Mouse (Mus musculus) heart, postnatal 36 days (tissue): ENCODE data around the gene Mplkip. TPM values are rescaled to one million over a fixed set of nuclear protein-coding genes. Genes with fewer than 3 reads are reported as not detected.

Experiments used
- DNase-seq, 2 experiments: peaks; one replicate each; pipeline ENCODE4 v3.0.0; 2021 to 2022
- intact Hi-C: fragments of 180-260 bp; cut with DNase I; formaldehyde crosslinking; loops from one replicate; pipeline ENCODE4 v1.15.1; 2025
- total RNA-seq, 2 experiments: library from RNA; stranded (reverse); gene quantifications; 2 replicates each; pipeline ENCODE4 v1.2.3; 2021

The Mplkip gene
- 1 to 10 TPM; 5.7 TPM for total RNA-seq

GRCm38 (mm10) chr13:17694911-17695699, at the start of gene Mplkip, which contains the start of gene Sugct:
Gene Mplkip (plus strand): TSS chr13:17695192.
Gene Sugct (minus strand): TSS chr13:17695553.
- intact Hi-C loops: loop anchor here (1.0 to 5.0 kb wide), 2 partner anchors 109 to 297 kb away; partner anchors contain the start of gene Yae1d1
- peak; percentile 100 for DNase-seq

- intact Hi-C loops: no loop called here
Observed at GRCm38 (mm10) chr13:17667380-17667779, 27.6 kb upstream of the Mplkip start.

GRCm38 (mm10) chr13:17671122-17671521, 23.9 kb upstream of the Mplkip start:
- intact Hi-C loops: no loop called here
- DNase-seq: no peak

More at GRCm38 (mm10) chr13:17667380-17667779, 27.6 kb upstream of the Mplkip start:
- DNase-seq: no peak

- DNase-seq: no peak
- intact Hi-C loops: no loop called here
Observed at GRCm38 (mm10) chr13:17689461-17689860, 5.5 kb upstream of the Mplkip start.

GRCm38 (mm10) chr13:17690686-17691085, 4.3 kb upstream of the Mplkip start:
- intact Hi-C loops: loop anchor here (5.0 kb wide), 1 partner anchor 302 kb away; the partner anchor contains the start of gene Yae1d1
- no peak for DNase-seq

GRCm38 (mm10) chr13:17691436-17691835, 3.6 kb upstream of the Mplkip start:
- intact Hi-C loops: loop anchor here (5.0 kb wide), 1 partner anchor 301 kb away; the partner anchor contains the start of gene Yae1d1
- no peak for DNase-seq

GRCm38 (mm10) chr13:17693816-17694215, 1.2 kb upstream of the Mplkip start:
- no peak for DNase-seq
- intact Hi-C loops: loop anchor here (5.0 kb wide), 1 partner anchor 298 kb away; the partner anchor contains the start of gene Yae1d1

GRCm38 (mm10) chr13:17694414-17694813, 578 bp upstream of the Mplkip start:
- intact Hi-C loops: loop anchor here (5.0 kb wide), 1 partner anchor 298 kb away; the partner anchor contains the start of gene Yae1d1
- no peak for DNase-seq

- intact Hi-C loops: loop anchor here (1.0 kb wide), 1 partner anchor 108 kb away; no protein-coding TSS in a partner anchor
- DNase-seq: no peak
Observed at GRCm38 (mm10) chr13:17695898-17696580, 1.0 kb downstream of the Mplkip start.

GRCm38 (mm10) chr13:17700090-17700715, 5.2 kb downstream of the Mplkip start:
- DNase-seq: no peak
- intact Hi-C loops: no loop called here

- DNase-seq: no peak
- intact Hi-C loops: no loop called here
Observed at GRCm38 (mm10) chr13:17701322-17701721, 6.3 kb downstream of the Mplkip start.

- DNase-seq: no peak
- intact Hi-C loops: no loop called here
Observed at GRCm38 (mm10) chr13:17702311-17702710, 7.3 kb downstream of the Mplkip start.

- no peak for DNase-seq
- intact Hi-C loops: no loop called here
Observed at GRCm38 (mm10) chr13:17705188-17705826, 10.3 kb downstream of the Mplkip start.

- intact Hi-C loops: no loop called here
- no peak for DNase-seq
Observed at GRCm38 (mm10) chr13:17708784-17709311, 13.9 kb downstream of the Mplkip start.

- no peak for DNase-seq
- intact Hi-C loops: no loop called here
Observed at GRCm38 (mm10) chr13:17717357-17717756, 22.4 kb downstream of the Mplkip start.

- intact Hi-C loops: no loop called here
- no peak for DNase-seq
Observed at GRCm38 (mm10) chr13:17727922-17728321, 32.9 kb downstream of the Mplkip start.

GRCm38 (mm10) chr13:17728798-17729197, 33.8 kb downstream of the Mplkip start:
- DNase-seq: no peak
- intact Hi-C loops: no loop called here
